In genomic region chr8:77741050-77741777, GRCm38 (mm10) we compare ENCODE assay signal across 24 mouse cellular contexts. TPM values are rescaled to one million over a fixed set of nuclear protein-coding genes. Genes with fewer than 3 reads are reported as not detected.
DNase-seq lines count a peak whose midpoint lies in the region.
"Had no signal": no experiment of that assay in that cellular context is flagged by ENCODE, and none has a peak within 500 bp of the region (broad histone marks: within the 10 kb centered on the region; RNA-seq: fewer than 3 reads in every experiment).

No protein-coding gene starts in this region.

- intact Hi-C loops in left cerebral cortex, postnatal 10 days (cut with DNase I) = no loop called here

- DNase-seq in frontal cortex, postnatal 36 days (ENCODE audit: low spot score in 2 of 2) = peak; percentile 8 to 11
- no peak for DNase-seq in frontal cortex, postnatal 10 days (ENCODE audit: low spot score in 2 of 2)
- DNase-seq in left cerebral cortex, adult 11 months (ENCODE audit: low spot score) = peak; percentile 12
- no peak for DNase-seq in left cerebral cortex, postnatal 10 days (ENCODE audit: extremely low spot score in 1 of 2, low spot score in 2 of 2)
- peak; percentile 8 for DNase-seq in right cerebral cortex, adult 18-20 months
- DNase-seq in right cerebral cortex, postnatal 25 days = no peak
- DNase-seq in telencephalon, adult 2 months (ENCODE audit: low read depth, low spot score) = peak; percentile 67
- DNase-seq in gastrocnemius, adult 18-20 months (ENCODE audit: low spot score) = no peak
- DNase-seq: adrenal gland, postnatal 10 days; cerebellum, adult 11 months; cerebellum, adult 9-10 months; embryo, embryonic 11 days; gastrocnemius, adult 2 months; gastrocnemius, postnatal 36 days; heart, postnatal 14 days; kidney, adult 18-20 months; kidney, postnatal 25 days; liver, embryonic 13.5 days; lung, adult 18-20 months; midbrain, embryonic 14.5 days; thymus, adult 18-20 months; thymus, postnatal 25 days had no signal

RNA-seq across cellular contexts. Expression of gene Ednra, which starts 16.9 kb away (rescaled TPM):
- total RNA-seq in left cerebral cortex, postnatal 10 days (2021) = 1 to 10 TPM; 5.3 TPM
- 1 to 10 TPM; 1.6 to 1.8 TPM for total RNA-seq in gastrocnemius, adult 18-20 months (2021)
- total RNA-seq: megakaryocyte-erythroid progenitor cell, adult 5-6 weeks; MEL had no signal

Comparison
In these comparisons a context has a peak if more than half of its experiments do, and no peak if none do; other contexts are left out.
1. DNase-seq: peak in frontal cortex, postnatal 36 days (2 of 2), left cerebral cortex, adult 11 months (single experiment), right cerebral cortex, adult 18-20 months (single experiment) and telencephalon, adult 2 months (single experiment); none in frontal cortex, postnatal 10 days (0 of 2), left cerebral cortex, postnatal 10 days (0 of 2), right cerebral cortex, postnatal 25 days (single experiment) and gastrocnemius, adult 18-20 months (single experiment).